ENCODE assay signal across 17 mouse cellular contexts in the genomic region with DNA sequence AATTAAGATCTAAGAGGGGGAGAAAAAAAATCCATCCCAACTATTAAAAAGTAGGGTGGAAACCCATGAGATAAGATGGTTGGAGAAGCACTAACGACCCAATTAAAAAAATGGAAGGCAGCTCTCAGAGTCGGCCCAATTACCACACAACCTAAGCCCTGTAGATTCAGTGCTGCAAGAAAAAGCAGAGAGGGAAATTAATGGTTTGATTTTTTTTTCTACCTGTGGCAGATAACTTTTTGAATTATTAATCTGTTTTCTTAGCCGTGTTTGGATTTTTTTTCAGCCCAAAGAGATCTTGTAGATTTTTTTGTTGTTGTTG.
DNase-seq lines count a peak whose midpoint lies in the region; ATAC-seq and TF ChIP-seq lines count a peak whose summit lies in the region.
"Had no signal": no experiment of that assay in that cellular context is flagged by ENCODE, and none has a peak within 500 bp of the region (broad histone marks: within the 10 kb centered on the region; RNA-seq: fewer than 3 reads in every experiment).

No protein-coding gene starts in this region.

- no peaks in the 10 kb centered on the region for H3K36me3 ChIP-seq in forebrain, embryonic 10.5 days (replicated peaks)
- H3K36me3 ChIP-seq in forebrain, postnatal 0 days (ENCODE audit: insufficient read depth) = no peaks in the 10 kb centered on the region
- H3K36me3 ChIP-seq in midbrain, embryonic 16.5 days (ENCODE audit: control insufficient read depth, insufficient read depth, low read length) = no peaks in the 10 kb centered on the region
- H3K36me3 ChIP-seq in midbrain, embryonic 10.5 days = no peaks in the 10 kb centered on the region
- H3K36me3 ChIP-seq in forebrain, embryonic 15.5 days = no peaks in the 10 kb centered on the region
- H3K36me3 ChIP-seq: embryonic facial prominence, embryonic 10.5 days; heart, embryonic 15.5 days had no signal

- H3K27ac ChIP-seq in forebrain, embryonic 10.5 days = peak overlapping the region; percentile 85
- H3K27ac ChIP-seq in forebrain, postnatal 0 days (ENCODE audit: low read depth, low read length) = no peak overlapping the region
- H3K27ac ChIP-seq in midbrain, embryonic 16.5 days (ENCODE audit: low read length) = no peak overlapping the region
- H3K27ac ChIP-seq in midbrain, embryonic 10.5 days (replicated peaks) = no peak overlapping the region
- peak overlapping the region; percentile 62 for H3K27ac ChIP-seq in forebrain, embryonic 15.5 days (replicated peaks)
- H3K27ac ChIP-seq: embryonic facial prominence, embryonic 10.5 days; heart, adult 2 months; heart, embryonic 15.5 days; hindbrain, embryonic 14.5 days had no signal

- H3K27me3 ChIP-seq in forebrain, embryonic 10.5 days (ENCODE audit: poor library complexity, severe bottlenecking) = no peaks in the 10 kb centered on the region
- H3K27me3 ChIP-seq in forebrain, postnatal 0 days (ENCODE audit: insufficient read depth, low read length) = no peaks in the 10 kb centered on the region
- H3K27me3 ChIP-seq in midbrain, embryonic 16.5 days (ENCODE audit: control insufficient read depth, insufficient read depth, low read depth, low read length) = no peaks in the 10 kb centered on the region
- no peaks in the 10 kb centered on the region for H3K27me3 ChIP-seq in midbrain, embryonic 10.5 days (ENCODE audit: low read depth, poor library complexity, severe bottlenecking)
- no peaks in the 10 kb centered on the region for H3K27me3 ChIP-seq in forebrain, embryonic 15.5 days
- H3K27me3 ChIP-seq: heart, embryonic 15.5 days had no signal

- H3K4me3 ChIP-seq in forebrain, embryonic 10.5 days = no peak overlapping the region
- H3K4me3 ChIP-seq in forebrain, postnatal 0 days (ENCODE audit: low read depth, low read length) = no peak overlapping the region
- H3K4me3 ChIP-seq in midbrain, embryonic 16.5 days (ENCODE audit: low read depth, low read length) = no peak overlapping the region
- H3K4me3 ChIP-seq in midbrain, embryonic 10.5 days = no peak overlapping the region
- no peak overlapping the region for H3K4me3 ChIP-seq in forebrain, embryonic 15.5 days
- H3K4me3 ChIP-seq: embryonic facial prominence, embryonic 10.5 days; heart, adult 2 months; heart, embryonic 15.5 days had no signal

- no peak; the same call in 1 of the 2 replicates for ATAC-seq in forebrain, postnatal 0 days
- peak; percentile 54; the same call in 1 of the 2 replicates for ATAC-seq in midbrain, embryonic 16.5 days
- peak; percentile 67 for ATAC-seq in forebrain, embryonic 15.5 days (replicated peaks)
- ATAC-seq: intestine, embryonic 16.5 days had no signal

- no peak overlapping the region for H3K9ac ChIP-seq in forebrain, postnatal 0 days
- H3K9ac ChIP-seq in midbrain, embryonic 16.5 days (ENCODE audit: low read depth, low read length) = no peak overlapping the region
- no peak overlapping the region for H3K9ac ChIP-seq in forebrain, embryonic 15.5 days (replicated peaks)
- H3K9ac ChIP-seq: heart, embryonic 15.5 days; hindbrain, embryonic 14.5 days had no signal

- 53% methylated on average over 3 of the region's 3 CpGs for WGBS in forebrain, embryonic 10.5 days
- WGBS in forebrain, postnatal 0 days = 19% methylated on average over 3 of the region's 3 CpGs
- 40% methylated on average over 3 of the region's 3 CpGs for WGBS in midbrain, embryonic 16.5 days
- 79% methylated on average over 3 of the region's 3 CpGs for WGBS in midbrain, embryonic 10.5 days
- WGBS in forebrain, embryonic 15.5 days = 15% methylated on average over 3 of the region's 3 CpGs

- no peak for DNase-seq in forebrain, embryonic 10.5 days (ENCODE audit: extremely low spot score, low spot score)
- DNase-seq in forebrain, postnatal 0 days = no peak
- DNase-seq in midbrain, embryonic 10.5 days (ENCODE audit: low spot score) = no peak
- no peak for DNase-seq in cerebellum, postnatal 36 days
- DNase-seq in cerebellum, postnatal 25 days = no peak
- DNase-seq: cerebellum, adult 11-12 months; cerebellum, adult 9-10 months; gastrocnemius, postnatal 14 days; heart, adult 2 months; heart, postnatal 14 days had no signal

- no peak for TF ChIP-seq CTCF in forebrain, postnatal 0 days (IDR thresholded peaks at IDR 0.05; ENCODE audit: low read depth)

- no peak overlapping the region for H3K4me2 ChIP-seq in forebrain, postnatal 0 days (ENCODE audit: low read depth)
- H3K4me2 ChIP-seq in midbrain, embryonic 16.5 days (ENCODE audit: low read length) = no peak overlapping the region
- no peak overlapping the region; the same call in 1 of the 2 replicates for H3K4me2 ChIP-seq in forebrain, embryonic 15.5 days (replicated peaks)
- H3K4me2 ChIP-seq: heart, embryonic 11.5 days; heart, embryonic 15.5 days; hindbrain, embryonic 14.5 days had no signal

- H3K9me3 ChIP-seq in forebrain, embryonic 10.5 days = no peaks in the 10 kb centered on the region
- no peaks in the 10 kb centered on the region for H3K9me3 ChIP-seq in forebrain, postnatal 0 days (ENCODE audit: low read length)
- no peaks in the 10 kb centered on the region for H3K9me3 ChIP-seq in midbrain, embryonic 16.5 days (replicated peaks; ENCODE audit: control insufficient read depth, low read length, poor library complexity, severe bottlenecking)
- H3K9me3 ChIP-seq in midbrain, embryonic 10.5 days (replicated peaks) = no peaks in the 10 kb centered on the region
- H3K9me3 ChIP-seq in forebrain, embryonic 15.5 days = no peaks in the 10 kb centered on the region
- H3K9me3 ChIP-seq: embryonic facial prominence, embryonic 10.5 days; heart, embryonic 15.5 days had no signal

- H3K4me1 ChIP-seq in forebrain, embryonic 10.5 days = peaks cover 27% of the 10 kb centered on the region
- 0 out of 2 replicates have a peak, but pooled peaks cover 7% of the 10 kb centered on the region for H3K4me1 ChIP-seq in forebrain, postnatal 0 days (ENCODE audit: insufficient read depth)
- peaks cover 7% of the 10 kb centered on the region; the same call in 1 of the 2 replicates for H3K4me1 ChIP-seq in midbrain, embryonic 16.5 days (ENCODE audit: control insufficient read depth, insufficient read depth, low read length)
- H3K4me1 ChIP-seq in midbrain, embryonic 10.5 days = peaks cover 18% of the 10 kb centered on the region
- peaks cover 16% of the 10 kb centered on the region for H3K4me1 ChIP-seq in forebrain, embryonic 15.5 days
- H3K4me1 ChIP-seq: embryonic facial prominence, embryonic 10.5 days; heart, embryonic 15.5 days had no signal

Comparison
In these comparisons a context has a peak if more than half of its experiments do, and no peak if none do; other contexts are left out.
1. H3K27ac ChIP-seq: peak in forebrain, embryonic 10.5 days (single experiment) and forebrain, embryonic 15.5 days (single experiment); none in forebrain, postnatal 0 days (single experiment), midbrain, embryonic 16.5 days (single experiment) and midbrain, embryonic 10.5 days (single experiment).